Mouse (Mus musculus) neural tube, embryonic 11.5 days (tissue): ENCODE results near the gene Fbxl22. TPM values are rescaled to one million over a fixed set of nuclear protein-coding genes. Genes with fewer than 3 reads are reported as not detected.

ENCODE experiments used
- ATAC-seq: fragments of 200-750 bp; cut with Nextera tagmentation; 2 replicates; pipeline ENCODE4 v1.8.0; 2017; ENCODE audit warnings: moderate number of reproducible peaks, mild to moderate bottlenecking, moderate TSS enrichment, moderate library complexity; ENCODE audit not compliant: insufficient read depth, low FRiP score, low TSS enrichment
- DNase-seq: peaks from one replicate; pipeline ENCODE4 v3.0.0-alpha.2; 2015; ENCODE audit warnings: low spot score
- H3K27ac ChIP-seq: fragments of 300-500 bp; sonication (generic); 2 replicates; pipeline ENCODE4 v1.5.1; 2014; ENCODE audit warnings: low read depth, mild to moderate bottlenecking, low read length
- H3K27me3 ChIP-seq: fragments of 300-500 bp; sonication (generic); 2 replicates; pipeline ENCODE4 v1.6.1; 2014; ENCODE audit warnings: mild to moderate bottlenecking, low read length, mixed read lengths; ENCODE audit not compliant: control insufficient read depth, insufficient read depth
- H3K36me3 ChIP-seq: fragments of 300-500 bp; sonication (generic); 2 replicates; pipeline ENCODE4 v1.6.1; 2014; ENCODE audit warnings: mild to moderate bottlenecking, low read length, moderate library complexity, mixed read lengths; ENCODE audit not compliant: control insufficient read depth, insufficient read depth
- H3K4me1 ChIP-seq: fragments of 300-500 bp; sonication (generic); 2 replicates; pipeline ENCODE4 v1.6.1; 2014; ENCODE audit warnings: low read length, mixed read lengths; ENCODE audit not compliant: control insufficient read depth, insufficient read depth
- H3K4me2 ChIP-seq: fragments of 300-500 bp; sonication (generic); 2 replicates; pipeline ENCODE4 v1.6.1; 2014; ENCODE audit warnings: low read depth, mild to moderate bottlenecking, moderate library complexity
- H3K4me3 ChIP-seq: fragments of 300-500 bp; sonication (generic); 2 replicates; pipeline ENCODE4 v1.5.1; 2014; ENCODE audit warnings: low read depth, low read length
- H3K9ac ChIP-seq: fragments of 300-500 bp; sonication (generic); 2 replicates; pipeline ENCODE4 v1.6.1; 2014; ENCODE audit warnings: mild to moderate bottlenecking, low read length
- H3K9me3 ChIP-seq: fragments of 300-500 bp; sonication (generic); 2 replicates; pipeline ENCODE4 v1.6.1; 2016; ENCODE audit warnings: low read length; ENCODE audit not compliant: control insufficient read depth
- WGBS: fragments of 180-500 bp; shearing (Covaris S2); extraction: QIAGEN DNeasy Blood & Tissue Kit; methylation state at CpG from one replicate; pipeline ENCODE4 v1.1.7; 2014; 5-methylcytosine and 5-hydroxymethylcytosine counted together
- polyA plus RNA-seq: library from polyadenylated mRNA; unstranded; fragments of >200 nt; fragmentation: Nextera tagmentation; extraction: Ambion mirVana; gene quantifications from 2 replicates; pipeline ENCODE4 v1.2.1, GENCODE M21; 2014

The Fbxl22 gene
- polyA plus RNA-seq, 1 experiment from 2014 or later: 2.8 TPM

GRCm38 (mm10) chr9:66504518-66504917, 9.9 kb downstream of the Fbxl22 start:
- no peaks in the 10 kb centered on the region for H3K27me3 ChIP-seq
- peaks cover 10% of the 10 kb centered on the region; the same call in 1 of the 2 replicates for H3K4me1 ChIP-seq
- no peak overlapping the region for H3K9ac ChIP-seq
- no peak for ATAC-seq
- H3K9me3 ChIP-seq: no peaks in the 10 kb centered on the region
- H3K36me3 ChIP-seq: peaks cover 8% of the 10 kb centered on the region; the same call in 1 of the 2 replicates
- H3K27ac ChIP-seq: peak overlapping the region; percentile 8; the same call in 1 of the 2 replicates
- H3K4me2 ChIP-seq: no peak overlapping the region
- no peak for DNase-seq
- no peak overlapping the region for H3K4me3 ChIP-seq
- 87% methylated on average over 13 of the region's 13 CpGs for WGBS

GRCm38 (mm10) chr9:66503879-66504411, 10.4 kb downstream of the Fbxl22 start:
- H3K4me1 ChIP-seq: peaks cover 10% of the 10 kb centered on the region; the same call in 1 of the 2 replicates
- H3K36me3 ChIP-seq: peaks cover 6% of the 10 kb centered on the region; the same call in 1 of the 2 replicates
- H3K4me3 ChIP-seq: no peak overlapping the region
- no peak overlapping the region for H3K9ac ChIP-seq
- 91% methylated on average over 4 of the region's 4 CpGs for WGBS
- no peaks in the 10 kb centered on the region for H3K9me3 ChIP-seq
- H3K4me2 ChIP-seq: no peak overlapping the region
- H3K27me3 ChIP-seq: no peaks in the 10 kb centered on the region
- no peak for ATAC-seq
- H3K27ac ChIP-seq: no peak overlapping the region
- no peak for DNase-seq

- Histone ChIP-seq H3K4me2 (no peak overlapping the region), H3K9ac (no peak overlapping the region), H3K36me3 (peaks cover 6% of the 10 kb centered on the region), H3K27me3 (no peaks in the 10 kb centered on the region), H3K4me3 (no peak overlapping the region), H3K4me1 (peaks cover 7% of the 10 kb centered on the region; the same call in 1 of the 2 replicates), H3K9me3 (no peaks in the 10 kb centered on the region), H3K27ac (no peak overlapping the region)
- ATAC-seq: no peak
- no peak for DNase-seq
- WGBS: 90% methylated on average over 2 of the region's 2 CpGs
Measured at GRCm38 (mm10) chr9:66501248-66501647, 13.1 kb downstream of the Fbxl22 start.

- Histone ChIP-seq H3K4me1 (no peaks in the 10 kb centered on the region), H3K9me3 (no peaks in the 10 kb centered on the region), H3K4me2 (no peak overlapping the region), H3K36me3 (peaks cover 12% of the 10 kb centered on the region), H3K9ac (no peak overlapping the region), H3K27ac (no peak overlapping the region), H3K27me3 (no peaks in the 10 kb centered on the region), H3K4me3 (no peak overlapping the region)
- DNase-seq (no peak), ATAC-seq (no peak)
Measured at GRCm38 (mm10) chr9:66493992-66494391, 20.4 kb downstream of the Fbxl22 start.

GRCm38 (mm10) chr9:66492361-66492760, 22.0 kb downstream of the Fbxl22 start:
- H3K4me3 ChIP-seq: no peak overlapping the region
- no peaks in the 10 kb centered on the region for H3K27me3 ChIP-seq
- ATAC-seq (no peak), DNase-seq (no peak)
- no peaks in the 10 kb centered on the region for H3K9me3 ChIP-seq
- no peak overlapping the region for H3K4me2 ChIP-seq
- no peak overlapping the region for H3K9ac ChIP-seq
- no peaks in the 10 kb centered on the region for H3K4me1 ChIP-seq
- H3K27ac ChIP-seq: no peak overlapping the region
- 90% methylated on average over 1 of the region's 1 CpGs for WGBS
- peaks cover 12% of the 10 kb centered on the region for H3K36me3 ChIP-seq

- Histone ChIP-seq H3K4me3 (no peak overlapping the region), H3K36me3 (peaks cover 18% of the 10 kb centered on the region), H3K9ac (no peak overlapping the region), H3K27me3 (no peaks in the 10 kb centered on the region), H3K27ac (no peak overlapping the region), H3K4me2 (no peak overlapping the region), H3K4me1 (no peaks in the 10 kb centered on the region), H3K9me3 (no peaks in the 10 kb centered on the region)
- DNase-seq: no peak
- no peak for ATAC-seq
Measured at GRCm38 (mm10) chr9:66488786-66489185, 25.6 kb downstream of the Fbxl22 start.

- Histone ChIP-seq H3K4me3 (no peak overlapping the region), H3K27ac (no peak overlapping the region), H3K9ac (no peak overlapping the region), H3K4me2 (no peak overlapping the region), H3K4me1 (no peaks in the 10 kb centered on the region), H3K27me3 (no peaks in the 10 kb centered on the region), H3K36me3 (peaks cover 17% of the 10 kb centered on the region), H3K9me3 (no peaks in the 10 kb centered on the region)
- no peak for ATAC-seq
- WGBS: 94% methylated on average over 3 of the region's 3 CpGs
- DNase-seq: no peak
Measured at GRCm38 (mm10) chr9:66483429-66483828, 31.0 kb downstream of the Fbxl22 start.

GRCm38 (mm10) chr9:66477785-66478184, 36.6 kb downstream of the Fbxl22 start:
- Histone ChIP-seq H3K27me3 (no peaks in the 10 kb centered on the region), H3K36me3 (peaks cover 7% of the 10 kb centered on the region), H3K9me3 (no peaks in the 10 kb centered on the region), H3K27ac (no peak overlapping the region), H3K9ac (no peak overlapping the region), H3K4me3 (no peak overlapping the region), H3K4me2 (no peak overlapping the region), H3K4me1 (no peaks in the 10 kb centered on the region)
- 88% methylated on average over 2 of the region's 2 CpGs for WGBS
- no peak for ATAC-seq
- no peak for DNase-seq

- DNase-seq (no peak), ATAC-seq (no peak)
- H3K9me3 ChIP-seq: no peaks in the 10 kb centered on the region
- H3K36me3 ChIP-seq: peaks cover 7% of the 10 kb centered on the region; the same call in 1 of the 2 replicates
- no peaks in the 10 kb centered on the region for H3K4me1 ChIP-seq
- no peaks in the 10 kb centered on the region for H3K27me3 ChIP-seq
- no peak overlapping the region for H3K9ac ChIP-seq
- H3K4me2 ChIP-seq: no peak overlapping the region
- WGBS: 62% methylated on average over 4 of the region's 4 CpGs
- no peak overlapping the region for H3K4me3 ChIP-seq
- H3K27ac ChIP-seq: no peak overlapping the region
Measured at GRCm38 (mm10) chr9:66465087-66465486, 49.3 kb downstream of the Fbxl22 start.
